Mouse (Mus musculus) stomach, embryonic 14.5 days (tissue): ENCODE measurements around the gene Gnb2. TPM values are rescaled to one million over a fixed set of nuclear protein-coding genes. Genes with fewer than 3 reads are reported as not detected.

Source experiments
- ATAC-seq: fragments of 200-750 bp; cut with Nextera tagmentation; 2 replicates; pipeline ENCODE4 v1.8.0; 2017; ENCODE audit warnings: low read depth, moderate TSS enrichment; ENCODE audit not compliant: insufficient number of reproducible peaks, insufficient read depth, low FRiP score
- H3K27ac ChIP-seq: fragments of 300-500 bp; sonication (generic); 2 replicates; pipeline ENCODE4 v1.5.1; 2014; ENCODE audit warnings: mild to moderate bottlenecking, low read length, moderate library complexity, mixed read lengths
- H3K27me3 ChIP-seq: fragments of 300-500 bp; sonication (generic); 2 replicates; pipeline ENCODE4 v1.6.1; 2014; ENCODE audit warnings: low read length, control low read depth, mixed read lengths; ENCODE audit not compliant: control insufficient read depth, insufficient read depth
- H3K36me3 ChIP-seq: fragments of 300-500 bp; sonication (generic); 2 replicates; pipeline ENCODE4 v1.6.1; 2014; ENCODE audit warnings: mild to moderate bottlenecking, control low read depth, low read length, moderate library complexity, mixed read lengths; ENCODE audit not compliant: control insufficient read depth, insufficient read depth
- H3K4me1 ChIP-seq: fragments of 300-500 bp; sonication (generic); 2 replicates; pipeline ENCODE4 v1.6.1; 2014; ENCODE audit warnings: low read length, control low read depth, mixed read lengths; ENCODE audit not compliant: control insufficient read depth, insufficient read depth
- H3K4me2 ChIP-seq: fragments of 300-500 bp; sonication (generic); replicated peaks from 2 replicates; pipeline ENCODE4 v1.6.1; 2014; ENCODE audit warnings: low read depth, low read length, control low read depth
- H3K4me3 ChIP-seq: fragments of 300-500 bp; sonication (generic); 2 replicates; pipeline ENCODE4 v1.5.1; 2014; ENCODE audit warnings: low read depth, low read length, control low read depth
- H3K9ac ChIP-seq: fragments of 300-500 bp; sonication (generic); replicated peaks from 2 replicates; pipeline ENCODE4 v1.6.1; 2014; ENCODE audit warnings: low read depth, mild to moderate bottlenecking, control low read depth, low read length, moderate library complexity, mixed read lengths
- H3K9me3 ChIP-seq: fragments of 300-500 bp; sonication (generic); 2 replicates; pipeline ENCODE4 v1.6.1; 2016; ENCODE audit warnings: low read depth, low read length, control low read depth; ENCODE audit not compliant: control insufficient read depth
- WGBS: fragments of 180-500 bp; shearing (Covaris S2); extraction: QIAGEN DNeasy Blood & Tissue Kit; methylation state at CpG from one replicate; pipeline ENCODE4 v1.1.7; 2014; 5-methylcytosine and 5-hydroxymethylcytosine counted together
- polyA plus RNA-seq: library from polyadenylated mRNA; unstranded; fragments of >200 nt; fragmentation: Nextera tagmentation; extraction: Ambion mirVana; gene quantifications from 2 replicates; pipeline ENCODE4 v1.2.1, GENCODE M21; 2014

Gene Gnb2
- polyA plus RNA-seq, 1 experiment from 2014 or later = 404 TPM

GRCm38 (mm10) chr5:137528247-137528968 is 4.9 kb downstream of the Gnb2 start:
- H3K9me3 ChIP-seq = no peaks in the 10 kb centered on the region
- H3K4me1 ChIP-seq = 0 out of 2 replicates have a peak, but pooled peaks cover 6% of the 10 kb centered on the region
- ATAC-seq = no peak
- H3K27me3 ChIP-seq = no peaks in the 10 kb centered on the region
- 82% methylated on average over 22 of the region's 22 CpGs for WGBS
- no peak overlapping the region for H3K4me3 ChIP-seq
- H3K36me3 ChIP-seq = peaks cover 66% of the 10 kb centered on the region
- no peak overlapping the region for H3K27ac ChIP-seq
- no peak overlapping the region for H3K9ac ChIP-seq
- H3K4me2 ChIP-seq = no peak overlapping the region

GRCm38 (mm10) chr5:137527413-137527812 is 5.9 kb downstream of the Gnb2 start:
- WGBS = 68% methylated on average over 1 of the region's 1 CpGs

GRCm38 (mm10) chr5:137526192-137526936 is 6.9 kb downstream of the Gnb2 start:
- WGBS = 41% methylated on average over 16 of the region's 16 CpGs
- H3K27ac ChIP-seq = no peak overlapping the region
- no peak for ATAC-seq

More at GRCm38 (mm10) chr5:137527413-137527812, 5.9 kb downstream of the Gnb2 start:
- Histone ChIP-seq H3K4me3 (no peak overlapping the region), H3K27ac (no peak overlapping the region), H3K4me1 (0 out of 2 replicates have a peak, but pooled peaks cover 6% of the 10 kb centered on the region), H3K4me2 (no peak overlapping the region), H3K9me3 (no peaks in the 10 kb centered on the region), H3K27me3 (no peaks in the 10 kb centered on the region), H3K36me3 (peaks cover 76% of the 10 kb centered on the region), H3K9ac (no peak overlapping the region)
- no peak for ATAC-seq

GRCm38 (mm10) chr5:137525511-137525910 is 7.8 kb downstream of the Gnb2 start:
- Histone ChIP-seq H3K4me3 (no peak overlapping the region), H3K4me1 (0 out of 2 replicates have a peak, but pooled peaks cover 6% of the 10 kb centered on the region), H3K27me3 (no peaks in the 10 kb centered on the region), H3K27ac (no peak overlapping the region), H3K9me3 (no peaks in the 10 kb centered on the region), H3K4me2 (no peak overlapping the region), H3K9ac (no peak overlapping the region), H3K36me3 (peaks cover 94% of the 10 kb centered on the region)
- 73% methylated on average over 16 of the region's 16 CpGs for WGBS
- ATAC-seq = no peak

More at GRCm38 (mm10) chr5:137526192-137526936, 6.9 kb downstream of the Gnb2 start:
- 0 out of 2 replicates have a peak, but pooled peaks cover 6% of the 10 kb centered on the region for H3K4me1 ChIP-seq
- H3K27me3 ChIP-seq = no peaks in the 10 kb centered on the region
- no peak overlapping the region for H3K4me2 ChIP-seq
- no peak overlapping the region for H3K4me3 ChIP-seq
- no peak overlapping the region for H3K9ac ChIP-seq
- peaks cover 86% of the 10 kb centered on the region for H3K36me3 ChIP-seq
- H3K9me3 ChIP-seq = no peaks in the 10 kb centered on the region

GRCm38 (mm10) chr5:137524671-137525070 is 8.6 kb downstream of the Gnb2 start:
- Histone ChIP-seq H3K36me3 (peaks cover 96% of the 10 kb centered on the region), H3K9me3 (no peaks in the 10 kb centered on the region), H3K27me3 (no peaks in the 10 kb centered on the region), H3K4me2 (no peak overlapping the region), H3K4me1 (0 out of 2 replicates have a peak, but pooled peaks cover 3% of the 10 kb centered on the region), H3K27ac (no peak overlapping the region), H3K9ac (no peak overlapping the region), H3K4me3 (no peak overlapping the region)
- ATAC-seq = no peak
- WGBS = 87% methylated on average over 13 of the region's 13 CpGs

- no peaks in the 10 kb centered on the region for H3K27me3 ChIP-seq
- no peak for ATAC-seq
- H3K4me1 ChIP-seq = 0 out of 2 replicates have a peak, but pooled peaks cover 2% of the 10 kb centered on the region
- WGBS = 88% methylated on average over 8 of the region's 8 CpGs
- peaks cover 96% of the 10 kb centered on the region for H3K36me3 ChIP-seq
- no peaks in the 10 kb centered on the region for H3K9me3 ChIP-seq
- no peak overlapping the region for H3K9ac ChIP-seq
- no peak overlapping the region for H3K27ac ChIP-seq
- no peak overlapping the region for H3K4me3 ChIP-seq
- H3K4me2 ChIP-seq = no peak overlapping the region
Measured at GRCm38 (mm10) chr5:137524251-137524515, 9.1 kb downstream of the Gnb2 start.

- H3K27ac ChIP-seq = no peak overlapping the region
- no peak for ATAC-seq
- 88% methylated on average over 25 of the region's 25 CpGs for WGBS
- H3K4me2 ChIP-seq = no peak overlapping the region
- H3K4me3 ChIP-seq = no peak overlapping the region
- H3K9ac ChIP-seq = no peak overlapping the region
- no peaks in the 10 kb centered on the region for H3K9me3 ChIP-seq
- H3K36me3 ChIP-seq = peaks cover 96% of the 10 kb centered on the region
- H3K27me3 ChIP-seq = no peaks in the 10 kb centered on the region
- H3K4me1 ChIP-seq = 0 out of 2 replicates have a peak, but pooled peaks cover 2% of the 10 kb centered on the region
Measured at GRCm38 (mm10) chr5:137523396-137524250, 9.7 kb downstream of the Gnb2 start.

- no peak overlapping the region for H3K4me2 ChIP-seq
- H3K9me3 ChIP-seq = no peaks in the 10 kb centered on the region
- H3K4me1 ChIP-seq = 0 out of 2 replicates have a peak, but pooled peaks cover 2% of the 10 kb centered on the region
- ATAC-seq = no peak
- H3K27me3 ChIP-seq = no peaks in the 10 kb centered on the region
- H3K36me3 ChIP-seq = peaks cover 92% of the 10 kb centered on the region
- H3K27ac ChIP-seq = no peak overlapping the region
- 73% methylated on average over 11 of the region's 11 CpGs for WGBS
- no peak overlapping the region for H3K9ac ChIP-seq
- H3K4me3 ChIP-seq = no peak overlapping the region
Measured at GRCm38 (mm10) chr5:137522711-137523110, 10.6 kb downstream of the Gnb2 start.
